Mouse (Mus musculus): ENCODE data around the gene Pfn3. TPM values are rescaled to one million over a fixed set of nuclear protein-coding genes. Genes with fewer than 3 reads are reported as not detected.

The Pfn3 gene
- polyA plus RNA-seq, 1 experiment from 2014 or later, result not detected

Small RNA genes within 50 kb of the gene (microRNA-seq; reads per million reads assigned to microRNA genes)
- not detected for gene Mir6943

Other genes with a start within 250 kb of the Pfn3 start
- 15.5 and 19.8 TPM in 2 replicates for gene Nsd1, start 205.4 kb downstream of the Pfn3 start, polyA plus RNA-seq (2015; fragmentation: Nextera tagmentation; extraction: Ambion mirVana)
- 234 and 240 TPM in 2 replicates for gene Prelid1, start 94.7 kb downstream of the Pfn3 start, polyA plus RNA-seq (2015; fragmentation: Nextera tagmentation; extraction: Ambion mirVana)
- 38.0 and 45.0 TPM in 2 replicates for gene Rab24, start 93.3 kb downstream of the Pfn3 start, polyA plus RNA-seq (2015; fragmentation: Nextera tagmentation; extraction: Ambion mirVana)
- 22.0 and 23.0 TPM in 2 replicates for gene Mxd3, start 85.4 kb downstream of the Pfn3 start, polyA plus RNA-seq (2015; fragmentation: Nextera tagmentation; extraction: Ambion mirVana)
- 59.1 and 65.6 TPM in 2 replicates for gene Lman2, start 52.4 kb downstream of the Pfn3 start, polyA plus RNA-seq (2015; fragmentation: Nextera tagmentation; extraction: Ambion mirVana)
- gene Rgs14, start 45.5 kb downstream of the Pfn3 start, polyA plus RNA-seq (2015; fragmentation: Nextera tagmentation; extraction: Ambion mirVana), result 1.4 and 1.8 TPM in 2 replicates
- not detected in 2 replicates for gene Slc34a1, start 17.0 kb downstream of the Pfn3 start, polyA plus RNA-seq (2015; fragmentation: Nextera tagmentation; extraction: Ambion mirVana)
- gene F12, start 11.6 kb upstream of the Pfn3 start, polyA plus RNA-seq (2015; fragmentation: Nextera tagmentation; extraction: Ambion mirVana), result 56.5 and 59.8 TPM in 2 replicates
- 23.7 and 25.2 TPM in 2 replicates for gene Grk6, start 29.8 kb upstream of the Pfn3 start, polyA plus RNA-seq (2015; fragmentation: Nextera tagmentation; extraction: Ambion mirVana)
- not detected in 2 replicates for gene Prr7, start 49.0 kb upstream of the Pfn3 start, polyA plus RNA-seq (2015; fragmentation: Nextera tagmentation; extraction: Ambion mirVana)
- gene Dbn1, start 72.9 kb upstream of the Pfn3 start, polyA plus RNA-seq (2015; fragmentation: Nextera tagmentation; extraction: Ambion mirVana), result 11.5 and 12.3 TPM in 2 replicates
- gene Pdlim7, start 98.4 kb upstream of the Pfn3 start, polyA plus RNA-seq (2015; fragmentation: Nextera tagmentation; extraction: Ambion mirVana), result 27.5 and 28.8 TPM in 2 replicates
- 3.4 and 3.8 TPM in 2 replicates for gene Dok3, start 114.1 kb upstream of the Pfn3 start, polyA plus RNA-seq (2015; fragmentation: Nextera tagmentation; extraction: Ambion mirVana)
- gene Ddx41, start 121.4 kb upstream of the Pfn3 start, polyA plus RNA-seq (2015; fragmentation: Nextera tagmentation; extraction: Ambion mirVana), result 31.7 and 32.8 TPM in 2 replicates
- gene Fam193b, start 155.9 kb upstream of the Pfn3 start, polyA plus RNA-seq (2015; fragmentation: Nextera tagmentation; extraction: Ambion mirVana), result 7.9 and 8.8 TPM in 2 replicates
- gene Tmed9, start 158.5 kb upstream of the Pfn3 start, polyA plus RNA-seq (2015; fragmentation: Nextera tagmentation; extraction: Ambion mirVana), result 65.0 and 72.6 TPM in 2 replicates
- gene B4galt7, start 184.7 kb upstream of the Pfn3 start, polyA plus RNA-seq (2015; fragmentation: Nextera tagmentation; extraction: Ambion mirVana), result 7.0 and 7.8 TPM in 2 replicates
- 15.4 and 15.9 TPM in 2 replicates for gene Caml, start 207.8 kb upstream of the Pfn3 start, polyA plus RNA-seq (2015; fragmentation: Nextera tagmentation; extraction: Ambion mirVana)
- 20.7 and 27.3 TPM in 2 replicates for gene Ddx46, start 219.8 kb upstream of the Pfn3 start, polyA plus RNA-seq (2015; fragmentation: Nextera tagmentation; extraction: Ambion mirVana)